Mouse (Mus musculus): ENCODE measurements around the gene Slc22a1.

Slc22a1 gene

GRCm38 (mm10) chr17:12675646-12676045 is at the start of gene Slc22a1:
Gene Slc22a1 (minus strand): TSS chr17:12675829.
- no peak for DNase-seq

GRCm38 (mm10) chr17:12724767-12725744 is 49.4 kb upstream of the Slc22a1 start:
- DNase-seq, result peak; percentile 37

- DNase-seq, result peak; percentile 38
Observed at GRCm38 (mm10) chr17:12723986-12724766, 48.5 kb upstream of the Slc22a1 start.

- no peak for DNase-seq
Observed at GRCm38 (mm10) chr17:12722622-12723021, 47.0 kb upstream of the Slc22a1 start.

GRCm38 (mm10) chr17:12721118-12721886 is 45.7 kb upstream of the Slc22a1 start:
- no peak for DNase-seq

- no peak for DNase-seq
Observed at GRCm38 (mm10) chr17:12718251-12718650, 42.6 kb upstream of the Slc22a1 start.

GRCm38 (mm10) chr17:12717445-12717844 is 41.8 kb upstream of the Slc22a1 start:
- no peak for DNase-seq

- DNase-seq, result no peak
Observed at GRCm38 (mm10) chr17:12715032-12715431, 39.4 kb upstream of the Slc22a1 start.

GRCm38 (mm10) chr17:12714080-12714561 is 38.5 kb upstream of the Slc22a1 start:
- DNase-seq, result no peak

GRCm38 (mm10) chr17:12712993-12713392 is 37.4 kb upstream of the Slc22a1 start:
- no peak for DNase-seq

GRCm38 (mm10) chr17:12712191-12712590 is 36.6 kb upstream of the Slc22a1 start:
- DNase-seq, result no peak

- no peak for DNase-seq
Observed at GRCm38 (mm10) chr17:12710976-12711375, 35.3 kb upstream of the Slc22a1 start.

- DNase-seq, result no peak
Observed at GRCm38 (mm10) chr17:12710050-12710780, 34.6 kb upstream of the Slc22a1 start.

GRCm38 (mm10) chr17:12708398-12708797 is 32.8 kb upstream of the Slc22a1 start:
- DNase-seq, result no peak

GRCm38 (mm10) chr17:12706590-12707049 is 31.0 kb upstream of the Slc22a1 start:
- no peak for DNase-seq

- DNase-seq, result no peak
Observed at GRCm38 (mm10) chr17:12702901-12703300, 27.3 kb upstream of the Slc22a1 start.

- no peak for DNase-seq
Observed at GRCm38 (mm10) chr17:12700373-12700772, 24.7 kb upstream of the Slc22a1 start.

GRCm38 (mm10) chr17:12691899-12692298 is 16.3 kb upstream of the Slc22a1 start:
- DNase-seq, result no peak

GRCm38 (mm10) chr17:12689537-12689936 is 13.9 kb upstream of the Slc22a1 start:
- peak; percentile 28 for DNase-seq

- DNase-seq, result no peak
Observed at GRCm38 (mm10) chr17:12688427-12689110, 12.9 kb upstream of the Slc22a1 start.
